Mouse (Mus musculus): ENCODE data around the gene Gpr156. TPM values are rescaled to one million over a fixed set of nuclear protein-coding genes. Genes with fewer than 3 reads are reported as not detected.

Gpr156 gene
- total RNA-seq (2021), result under 1 TPM; 0.37 to 0.67 TPM
- long read RNA-seq, experiment 1, full-length matches to known transcripts, result 1 of 1 reads
- long read RNA-seq, experiment 1, partial matches to known transcripts, result 0 of 1 reads
- long read RNA-seq, experiment 1, other reads (novel, unspliced or antisense), result 0 of 1 reads
- long read RNA-seq, experiment 2, result 0 reads

- DNase-seq (ENCODE audit: low spot score in 2 of 2), result peak; percentile 45 to 46
Measured at GRCm38 (mm10) chr16:37916138-37916817, at the start of gene Gpr156. TSS of gene Gpr156 (plus strand) at chr16:37916496.

GRCm38 (mm10) chr16:37867791-37868505, 48.3 kb upstream of the Gpr156 start, which contains the start of gene Lrrc58:
TSS of gene Lrrc58 (plus strand) at chr16:37868389.
- DNase-seq (ENCODE audit: low spot score in 2 of 2), result peak; percentile 75 to 87

DNA sequence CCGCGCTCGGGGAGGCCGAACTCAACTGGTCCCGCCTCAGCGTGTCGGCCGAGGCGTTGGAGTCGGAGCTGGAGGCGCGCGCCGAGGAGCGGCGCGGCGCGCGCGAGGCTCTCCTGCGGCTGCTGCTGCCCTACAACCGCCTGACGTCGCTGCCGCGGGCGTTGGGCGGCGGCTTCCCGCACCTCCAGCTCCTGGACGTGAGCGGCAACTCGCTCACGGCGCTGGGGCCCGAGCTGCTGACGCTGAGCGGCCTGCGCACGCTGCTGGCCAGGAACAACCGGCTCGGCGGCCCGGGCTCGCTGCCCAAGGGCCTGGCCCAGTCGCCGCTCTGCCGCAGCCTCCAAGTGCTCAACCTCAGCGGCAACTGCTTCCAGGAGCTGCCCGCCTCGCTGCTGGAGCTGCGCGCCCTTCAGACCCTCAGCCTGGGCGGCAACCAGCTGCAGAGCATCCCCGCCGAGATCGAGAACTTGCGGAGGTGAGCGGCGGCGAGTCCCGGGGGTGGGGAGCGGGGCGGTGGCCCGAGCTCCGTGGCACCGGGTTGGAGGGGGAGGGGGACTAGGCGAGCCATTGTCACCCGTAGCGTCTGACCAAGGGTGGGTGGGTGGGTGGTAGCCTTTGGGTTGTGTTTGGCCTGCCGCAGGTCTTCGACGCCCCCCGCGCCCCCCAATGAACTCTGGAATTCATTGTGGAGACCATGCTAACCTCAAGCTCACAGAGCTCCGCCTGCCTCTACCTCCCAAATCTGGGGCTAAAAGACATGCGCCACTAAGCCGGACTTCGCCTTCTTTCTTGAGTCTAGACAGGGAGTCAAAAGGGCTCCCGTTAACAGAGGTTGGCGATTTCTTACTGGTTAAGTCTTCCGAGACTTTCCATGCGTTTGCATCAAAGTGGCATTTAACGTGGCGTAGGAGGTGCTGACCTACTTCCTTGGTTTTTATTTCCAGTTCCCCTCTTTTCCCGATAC, 47.5 kb upstream of the Gpr156 start:
- peak; percentile 25 for DNase-seq (ENCODE audit: low spot score in 2 of 2)

DNA sequence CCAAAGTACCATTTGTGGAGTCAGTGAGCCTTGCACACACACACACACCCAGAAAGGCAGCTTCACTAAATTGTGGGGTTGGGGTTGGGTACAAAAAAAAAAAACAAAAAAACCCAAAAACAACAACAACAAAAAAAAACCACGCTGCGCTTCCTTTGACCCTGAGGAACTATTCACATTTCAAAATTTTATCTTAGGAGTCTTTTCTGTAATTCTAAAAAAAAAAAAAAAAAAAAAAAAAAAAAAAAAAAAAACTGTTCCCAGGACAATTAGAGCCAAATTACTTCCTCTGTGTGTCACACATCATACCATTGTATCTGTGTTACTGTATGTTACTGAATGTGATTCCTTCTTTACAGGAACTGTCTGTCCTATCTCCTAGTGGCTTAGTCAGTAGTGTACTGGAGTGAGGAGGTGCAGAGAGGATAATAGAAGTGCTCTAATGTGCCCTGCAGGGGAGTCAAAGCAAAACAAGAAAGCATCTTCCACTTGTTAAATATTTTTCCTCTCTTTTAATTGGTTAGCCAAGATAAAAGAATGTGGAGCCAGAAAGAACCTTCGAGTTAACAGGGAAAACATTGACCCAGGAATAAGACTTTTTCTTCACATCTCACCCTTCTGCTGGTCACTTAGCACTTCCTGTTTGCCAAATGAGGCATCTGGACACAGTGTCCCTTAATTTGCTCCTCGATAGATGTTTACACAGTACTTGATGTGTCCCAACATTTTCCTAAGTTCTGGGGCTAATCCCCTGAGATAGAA, 46.6 kb upstream of the Gpr156 start:
- DNase-seq (ENCODE audit: low spot score in 2 of 2), result no peak

DNA sequence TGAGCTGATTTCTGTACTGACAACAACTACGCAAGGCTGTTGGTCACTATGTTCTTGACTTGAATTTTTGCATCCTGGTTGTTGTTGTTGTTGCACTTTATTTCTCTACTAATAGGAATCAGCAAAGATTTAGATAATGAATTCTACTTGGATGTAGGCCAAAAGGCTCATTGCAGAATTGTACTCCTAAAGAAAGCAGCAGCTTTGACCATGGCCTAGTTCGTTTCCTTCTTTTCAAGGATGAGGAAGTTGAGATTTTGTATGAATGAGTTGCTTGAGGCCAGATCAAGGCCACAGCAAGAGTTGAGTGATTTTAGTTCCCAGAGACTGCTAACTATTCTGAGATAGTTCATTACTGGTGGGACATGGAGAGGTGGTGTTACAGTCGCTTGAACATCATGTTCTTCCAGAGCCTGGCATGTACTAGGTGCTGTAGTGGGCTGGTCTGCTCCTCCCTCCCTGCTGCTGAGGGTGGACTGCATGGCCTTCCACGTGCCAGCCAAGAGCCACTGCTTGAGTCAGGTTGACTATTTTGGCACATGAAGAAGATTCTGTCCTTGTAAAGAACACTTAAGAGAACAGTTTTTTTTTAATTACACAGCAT, 45.1 kb upstream of the Gpr156 start:
- DNase-seq (ENCODE audit: low spot score in 2 of 2), result peak; percentile 41 to 68

DNA sequence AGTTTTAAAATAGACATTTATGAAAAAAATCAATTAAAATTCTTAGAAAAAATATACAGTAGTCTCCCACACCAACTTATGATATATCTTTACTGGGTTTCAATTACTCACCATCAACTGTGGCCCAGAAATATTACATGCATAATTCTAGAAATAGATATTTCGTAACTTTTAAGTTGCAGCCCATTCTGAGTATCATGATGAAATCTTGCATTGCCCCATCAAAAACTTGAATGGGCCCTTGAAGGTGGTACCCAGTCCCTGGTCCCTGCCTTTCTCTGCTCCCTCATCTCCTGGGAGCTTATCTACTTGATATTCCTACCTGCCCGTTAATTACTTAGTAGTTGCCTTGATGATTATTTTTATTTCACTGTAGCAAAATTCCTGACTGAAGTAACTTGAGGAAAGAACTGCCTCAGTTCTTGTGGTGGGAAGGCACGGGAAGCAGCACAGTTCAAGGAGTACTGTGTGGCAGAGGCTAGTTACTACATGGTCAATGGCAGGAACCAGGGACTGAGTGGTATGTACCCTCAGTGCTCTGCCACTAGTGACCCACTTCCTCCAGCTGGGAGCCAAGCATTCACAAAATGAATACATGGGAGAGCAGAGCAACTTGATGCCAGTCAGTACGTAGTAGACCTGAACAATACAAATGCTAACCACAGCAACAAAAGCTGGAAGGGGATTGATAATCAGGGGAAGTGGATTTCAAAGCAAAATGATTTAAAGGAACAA, 41.6 kb upstream of the Gpr156 start:
- no peak for DNase-seq (ENCODE audit: low spot score in 2 of 2)

- DNase-seq (ENCODE audit: low spot score in 2 of 2), result no peak
Measured at GRCm38 (mm10) chr16:37877406-37877805, 38.9 kb upstream of the Gpr156 start.

- DNase-seq (ENCODE audit: low spot score in 2 of 2), result no peak
Measured at GRCm38 (mm10) chr16:37878951-37879505, 37.3 kb upstream of the Gpr156 start.

- no peak for DNase-seq (ENCODE audit: low spot score in 2 of 2)
Measured at GRCm38 (mm10) chr16:37879750-37880419, 36.4 kb upstream of the Gpr156 start.

GRCm38 (mm10) chr16:37881168-37881567, 35.1 kb upstream of the Gpr156 start:
- no peak for DNase-seq (ENCODE audit: low spot score in 2 of 2)

GRCm38 (mm10) chr16:37888986-37889385, 27.3 kb upstream of the Gpr156 start:
- no peak for DNase-seq (ENCODE audit: low spot score in 2 of 2)

DNA sequence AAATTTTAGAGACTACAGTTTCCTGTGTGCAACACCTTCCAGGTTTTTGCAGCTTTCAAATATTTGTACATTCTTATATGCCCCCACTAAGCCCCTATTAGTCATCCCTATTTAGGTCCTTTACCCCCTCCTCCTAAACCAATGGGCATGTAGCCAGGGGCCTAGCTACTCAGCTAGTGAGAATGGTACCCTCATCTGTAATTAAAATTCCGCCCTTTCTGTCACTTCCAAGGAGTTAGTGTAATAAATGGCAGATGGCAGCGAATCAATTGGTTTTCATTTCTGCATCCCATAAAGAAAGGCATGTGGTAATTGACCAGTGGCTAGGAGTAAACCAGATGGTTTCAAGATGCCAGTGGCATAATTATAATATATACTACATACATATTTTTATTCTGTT, 23.6 kb upstream of the Gpr156 start:
- DNase-seq (ENCODE audit: low spot score in 2 of 2), result no peak

- DNase-seq (ENCODE audit: low spot score in 2 of 2), result no peak
Measured at GRCm38 (mm10) chr16:37893381-37893780, 22.9 kb upstream of the Gpr156 start.

- no peak for DNase-seq (ENCODE audit: low spot score in 2 of 2)
Measured at GRCm38 (mm10) chr16:37893942-37894341, 22.4 kb upstream of the Gpr156 start.

- DNase-seq (ENCODE audit: low spot score in 2 of 2), result no peak
Measured at GRCm38 (mm10) chr16:37898790-37899189, 17.5 kb upstream of the Gpr156 start.

DNA sequence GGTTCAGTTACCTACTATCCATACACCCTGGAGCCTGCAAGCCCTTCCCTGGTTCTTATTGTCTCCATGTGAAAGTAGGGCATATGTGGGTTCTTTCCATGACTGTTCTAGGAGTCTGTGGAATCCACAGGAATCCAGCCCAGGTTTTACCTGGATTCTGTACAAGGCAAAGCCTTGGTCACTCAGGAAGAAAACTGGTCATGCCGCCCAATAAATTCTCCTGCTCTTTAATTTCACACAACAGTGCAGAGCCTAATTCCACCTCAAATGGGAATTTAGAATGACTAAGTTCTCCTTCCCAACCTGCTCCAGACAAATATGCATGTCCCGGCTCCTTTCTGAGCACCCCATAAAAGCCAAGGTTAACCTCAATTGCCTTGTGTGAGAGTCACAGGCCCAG, 16.9 kb upstream of the Gpr156 start:
- no peak for DNase-seq (ENCODE audit: low spot score in 2 of 2)

DNA sequence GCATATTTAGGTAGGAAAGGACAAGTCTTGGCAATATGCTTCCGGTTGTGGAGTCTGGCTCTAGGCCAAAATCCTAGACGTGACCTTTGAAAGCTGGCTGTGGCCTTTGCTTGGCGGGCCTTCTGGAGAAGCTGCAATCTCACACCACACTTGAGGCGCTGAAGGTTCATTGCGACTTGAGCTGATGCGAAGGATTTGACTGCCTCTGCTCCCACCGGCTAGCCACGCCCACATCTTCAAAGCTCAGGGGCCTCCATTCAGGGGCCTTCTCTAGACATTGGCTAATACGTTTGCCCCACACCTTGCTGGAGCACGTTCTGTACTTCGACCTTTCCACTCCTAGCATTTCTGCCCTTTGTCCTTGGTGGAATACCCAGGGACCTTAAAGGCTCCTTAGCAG, 15.0 kb upstream of the Gpr156 start:
- no peak for DNase-seq (ENCODE audit: low spot score in 2 of 2)

GRCm38 (mm10) chr16:37906456-37906855, 9.8 kb upstream of the Gpr156 start:
- DNase-seq (ENCODE audit: low spot score in 2 of 2), result no peak

All from left cerebral cortex, adult 18-20 months (tissue).